Mouse (Mus musculus) MEL (cell line): Measurements from ENCODE around the gene Sag. TPM values are rescaled to one million over a fixed set of nuclear protein-coding genes. Genes with fewer than 3 reads are reported as not detected.
A peak's percentile ranks its signal among the peaks of the same experiment; 100 is the strongest.

ENCODE experiments used
- DNase-seq: peaks from one replicate; pipeline ENCODE4 v3.0.0; 2011; ENCODE audit warnings: low read depth, low spot score
- H3K27ac ChIP-seq: 2 replicates; pipeline ENCODE4 v1.5.1; 2012; ENCODE audit warnings: low read depth, mild to moderate bottlenecking, control low read depth, low read length, moderate library complexity; ENCODE audit not compliant: control insufficient read depth
- H3K27me3 ChIP-seq, 2 experiments: fragments of 150-350 bp in 1 of 2; sonication (generic) in 1 of 2; 2 replicates each; pipeline ENCODE4 v1.6.1; 2012; ENCODE audit warnings: low read length in 2 of 2, mild to moderate bottlenecking in 2 of 2, improper control_type of control experiment in 1 of 2, moderate library complexity in 1 of 2; ENCODE audit not compliant: insufficient read depth in 2 of 2, control insufficient read depth in 1 of 2
- H3K36me3 ChIP-seq, 2 experiments: 2 replicates each; pipeline ENCODE4 v1.6.1; 2012 to 2014; ENCODE audit warnings: low read length in 2 of 2, improper control_type of control experiment in 1 of 2, inconsistent platforms in 1 of 2, mild to moderate bottlenecking in 1 of 2; ENCODE audit not compliant: insufficient read depth in 2 of 2, control insufficient read depth in 1 of 2
- H3K4me1 ChIP-seq, 2 experiments: fragments of 150-350 bp in 1 of 2; sonication (generic) in 1 of 2; 2 replicates each; pipeline ENCODE4 v1.6.1; 2012; ENCODE audit warnings: low read length in 2 of 2, improper control_type of control experiment in 1 of 2, mild to moderate bottlenecking in 1 of 2; ENCODE audit not compliant: insufficient read depth in 2 of 2, control insufficient read depth in 1 of 2
- H3K4me3 ChIP-seq, 2 experiments: fragments of 150-350 bp in 1 of 2; sonication (generic) in 1 of 2; 2 replicates each; pipeline ENCODE4 v1.5.1; 2012; ENCODE audit warnings: low read depth in 2 of 2, low read length in 2 of 2, mild to moderate bottlenecking in 2 of 2, moderate library complexity in 2 of 2, control low read depth in 1 of 2, improper control_type of control experiment in 1 of 2; ENCODE audit not compliant: control insufficient read depth in 1 of 2, insufficient read depth in 1 of 2
- H3K79me2 ChIP-seq: 2 replicates; pipeline ENCODE4 v1.6.1; 2012; ENCODE audit warnings: mild to moderate bottlenecking, low read length, moderate library complexity; ENCODE audit not compliant: control insufficient read depth, poor library complexity, insufficient read depth
- H3K9ac ChIP-seq: 2 replicates; pipeline ENCODE4 v1.6.1; 2012; ENCODE audit warnings: low read depth, mild to moderate bottlenecking, control low read depth, low read length, moderate library complexity; ENCODE audit not compliant: control insufficient read depth, poor library complexity, severe bottlenecking
- H3K9me3 ChIP-seq: fragments of 150-350 bp; sonication (generic); replicated peaks from 2 replicates; pipeline ENCODE4 v1.6.1; 2012; ENCODE audit warnings: mild to moderate bottlenecking, low read length, improper control_type of control experiment, moderate library complexity; ENCODE audit not compliant: insufficient read depth
- BHLHE40 ChIP-seq: IDR thresholded peaks from 2 replicates; pipeline ENCODE4 v1.6.1; 2012; ENCODE audit warnings: low read depth, mild to moderate bottlenecking, inconsistent platforms, low read length, improper control_type of control experiment, borderline replicate concordance
- CHD1 ChIP-seq: IDR thresholded peaks from 2 replicates; pipeline ENCODE4 v1.6.1; 2012; ENCODE audit warnings: low read depth, mild to moderate bottlenecking, inconsistent platforms, low read length, improper control_type of control experiment
- CHD2 ChIP-seq: IDR thresholded peaks from 2 replicates; pipeline ENCODE4 v1.6.1; 2011; ENCODE audit warnings: low read length, improper control_type of control experiment
- CTCF ChIP-seq, 3 experiments: IDR thresholded peaks in 2 of 3; conservative IDR thresholded peaks in 1 of 3; 2 replicates each; pipeline ENCODE4 v1.5.1; 2011 to 2012; ENCODE audit warnings: low read length in 3 of 3, low read depth in 2 of 3, mild to moderate bottlenecking in 2 of 3, improper control_type of control experiment in 1 of 3, inconsistent platforms in 1 of 3, mixed read lengths in 1 of 3, moderate library complexity in 1 of 3; ENCODE audit not compliant: control insufficient read depth in 1 of 3, insufficient read depth in 1 of 3, poor library complexity in 1 of 3, severe bottlenecking in 1 of 3
- ETS1 ChIP-seq: IDR thresholded peaks from 2 replicates; pipeline ENCODE4 v1.6.1; 2012; ENCODE audit warnings: low read depth, mild to moderate bottlenecking, inconsistent platforms, low read length, improper control_type of control experiment, moderate library complexity
- GABPA ChIP-seq: IDR thresholded peaks from 2 replicates; pipeline ENCODE4 v1.6.1; 2012; ENCODE audit warnings: low read depth, mild to moderate bottlenecking, inconsistent platforms, low read length, improper control_type of control experiment, moderate library complexity
- MAZ ChIP-seq: IDR thresholded peaks from 2 replicates; pipeline ENCODE4 v1.6.1; 2012; ENCODE audit warnings: low read depth, mild to moderate bottlenecking, inconsistent platforms, low read length, improper control_type of control experiment
- MEF2A ChIP-seq: IDR thresholded peaks from 2 replicates; pipeline ENCODE4 v1.6.1; 2014; ENCODE audit warnings: low read depth, mild to moderate bottlenecking, inconsistent platforms, low read length, improper control_type of control experiment; ENCODE audit not compliant: poor library complexity, insufficient replicate concordance, severe bottlenecking; ENCODE audit errors: extremely low read depth
- MXI1 ChIP-seq: IDR thresholded peaks from 2 replicates; pipeline ENCODE4 v1.6.1; 2011; ENCODE audit warnings: mild to moderate bottlenecking, low read depth, low read length, improper control_type of control experiment
- MYB ChIP-seq: IDR thresholded peaks from 2 replicates; pipeline ENCODE4 v1.6.1; 2011; ENCODE audit warnings: mild to moderate bottlenecking, low read depth, low read length, improper control_type of control experiment
- MYC ChIP-seq: IDR thresholded peaks from 2 replicates; pipeline ENCODE4 v1.6.1; 2011; ENCODE audit warnings: low read depth, mild to moderate bottlenecking, low read length, improper control_type of control experiment, moderate library complexity
- NELFE ChIP-seq: IDR thresholded peaks from 2 replicates; pipeline ENCODE4 v1.6.1; 2011; ENCODE audit warnings: low read depth, low read length, improper control_type of control experiment
- NRF1 ChIP-seq: IDR thresholded peaks from 2 replicates; pipeline ENCODE4 v1.6.1; 2014; ENCODE audit warnings: low read depth, mild to moderate bottlenecking, inconsistent platforms, low read length, improper control_type of control experiment, moderate library complexity; ENCODE audit not compliant: poor library complexity, insufficient read depth, severe bottlenecking
- POLR2A ChIP-seq, 2 experiments: IDR thresholded peaks; 2 replicates each; pipeline ENCODE4 v1.6.1; 2011 to 2012; ENCODE audit warnings: low read length in 2 of 2, mild to moderate bottlenecking in 2 of 2, control low read depth in 1 of 2, improper control_type of control experiment in 1 of 2, low read depth in 1 of 2, moderate library complexity in 1 of 2; ENCODE audit not compliant: control insufficient read depth in 1 of 2, insufficient read depth in 1 of 2, poor library complexity in 1 of 2
- RAD21 ChIP-seq: IDR thresholded peaks from 2 replicates; pipeline ENCODE4 v1.6.1; 2011; ENCODE audit warnings: mild to moderate bottlenecking, low read depth, low read length, improper control_type of control experiment
- RCOR1 ChIP-seq: IDR thresholded peaks from 2 replicates; pipeline ENCODE4 v1.6.1; 2012; ENCODE audit warnings: low read depth, mild to moderate bottlenecking, inconsistent platforms, low read length, improper control_type of control experiment
- SMC3 ChIP-seq: IDR thresholded peaks from 2 replicates; pipeline ENCODE4 v1.6.1; 2011; ENCODE audit warnings: low read depth, low read length, improper control_type of control experiment
- TAL1 ChIP-seq: IDR thresholded peaks from 2 replicates; pipeline ENCODE4 v1.6.1; 2012; ENCODE audit warnings: mild to moderate bottlenecking, inconsistent platforms, low read length, moderate library complexity, mixed read lengths
- TCF12 ChIP-seq: IDR thresholded peaks from 2 replicates; pipeline ENCODE4 v1.6.1; 2014; ENCODE audit warnings: low read depth, mild to moderate bottlenecking, inconsistent platforms, low read length, improper control_type of control experiment, moderate library complexity
- UBTF ChIP-seq: IDR thresholded peaks from 2 replicates; pipeline ENCODE4 v1.6.1; 2012; ENCODE audit warnings: low read depth, mild to moderate bottlenecking, inconsistent platforms, low read length, improper control_type of control experiment, moderate library complexity, borderline replicate concordance; ENCODE audit not compliant: insufficient read depth
- USF1 ChIP-seq: IDR thresholded peaks from 2 replicates; pipeline ENCODE4 v1.6.1; 2014; ENCODE audit warnings: low read depth, mild to moderate bottlenecking, inconsistent platforms, low read length, improper control_type of control experiment, moderate library complexity
- USF2 ChIP-seq, 2 experiments: IDR thresholded peaks; 2 replicates each; pipeline ENCODE4 v1.6.1; 2011 to 2012; ENCODE audit warnings: improper control_type of control experiment in 2 of 2, low read length in 2 of 2, borderline replicate concordance in 1 of 2, inconsistent platforms in 1 of 2, low read depth in 1 of 2, mild to moderate bottlenecking in 1 of 2; ENCODE audit not compliant: insufficient read depth in 1 of 2
- ZC3H11A ChIP-seq: IDR thresholded peaks from 2 replicates; pipeline ENCODE4 v1.6.1; 2012; ENCODE audit warnings: low read depth, mild to moderate bottlenecking, inconsistent platforms, low read length, improper control_type of control experiment
- ZNF384 ChIP-seq: IDR thresholded peaks from 2 replicates; pipeline ENCODE4 v1.6.1; 2012; ENCODE audit warnings: low read depth, mild to moderate bottlenecking, inconsistent platforms, low read length, improper control_type of control experiment
- polyA plus RNA-seq, 2 experiments: library from polyadenylated mRNA; stranded (reverse) in 1 of 2; unstranded in 1 of 2; fragments of >175 nt in 1 of 2; fragments of >200 nt in 1 of 2; gene quantifications; 2 replicates each; pipeline versions ENCODE4 v1.2.1 to v1.2.4; 2012; ENCODE audit warnings: low replicate concordance in 2 of 2, low read depth in 1 of 2; ENCODE audit not compliant: insufficient read length in 2 of 2, insufficient read depth in 1 of 2, missing spikeins in 1 of 2
- total RNA-seq: library from RNA; depleted of rRNA; stranded (reverse); fragments of 300-350 nt; gene quantifications from 2 replicates; pipeline ENCODE4 v1.2.3, GENCODE M21; 2012

Sag gene
- total and polyA plus RNA-seq, 3 experiments = 2.5 to 4.1 TPM; not detected in 1

DNA sequence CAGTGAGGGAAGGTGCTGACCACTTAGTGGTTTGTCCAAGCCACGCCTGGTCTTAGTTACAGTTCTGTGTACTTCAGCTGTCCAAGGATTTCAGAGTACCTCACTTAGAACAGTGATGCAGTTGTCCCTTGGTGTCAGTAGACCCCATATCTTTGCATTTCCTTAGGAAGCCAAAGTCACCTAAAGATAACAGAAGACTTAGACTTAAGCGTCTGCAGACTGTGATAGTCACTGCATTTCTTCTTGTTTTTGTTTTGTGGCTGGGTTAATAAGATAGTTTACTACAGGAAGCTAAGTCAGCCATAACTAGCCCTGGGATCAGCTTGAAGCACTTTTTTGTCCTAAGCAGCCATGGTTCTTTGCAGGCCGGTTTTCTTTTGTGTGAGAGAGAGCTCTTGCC lies 33.0 kb upstream of the Sag start (continued):
- TF ChIP-seq MYB (0 out of 2 replicates have a peak, but pooled peaks have one; percentile 31), RCOR1 (peak; percentile 89), MEF2A (no peak), SMC3 (no peak; the same call in 1 of the 2 replicates), USF2 (IDR thresholded peaks at IDR 0.05; ENCODE audit: borderline replicate concordance in 1 of 2, insufficient read depth in 1 of 2, low read depth in 1 of 2, low read length in 2 of 2) (no peak), ETS1 (peak; percentile 92; the same call in 1 of the 2 replicates), CHD2 (no peak), MXI1 (no peak), MAZ (no peak), GABPA (no peak), RAD21 (no peak; the same call in 1 of the 2 replicates)

DNA sequence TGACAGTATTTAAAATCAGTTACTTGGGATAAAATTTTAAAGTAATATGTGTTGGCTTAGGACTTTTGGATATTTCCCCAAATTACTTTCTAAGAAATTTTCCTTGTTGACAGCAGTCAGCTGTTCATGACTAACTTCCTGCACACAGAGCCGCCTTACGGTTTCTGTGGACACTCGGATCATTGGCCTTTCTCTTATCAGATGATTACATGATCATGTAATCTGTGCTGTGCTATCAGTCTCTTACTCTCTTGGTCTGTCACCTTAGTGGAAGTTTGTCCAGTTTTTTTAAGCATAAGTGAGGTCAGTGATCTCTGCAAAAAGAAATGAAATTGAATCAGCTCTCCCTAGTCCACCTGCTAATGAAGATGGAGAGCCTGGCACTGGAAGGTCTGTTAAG lies 31.8 kb upstream of the Sag start:
- Histone ChIP-seq H3K79me2 (peaks cover 2% of the 10 kb centered on the region; the same call in 1 of the 2 replicates), H3K9me3 (no peaks in the 10 kb centered on the region), H3K36me3 (peaks cover 37 to 59% of the 10 kb centered on the region in 2 experiments), H3K4me3 (no peak overlapping the region), H3K27ac (peak overlapping the region; percentile 2), H3K9ac (no peak overlapping the region), H3K27me3 (no peaks in the 10 kb centered on the region), H3K4me1 (peaks cover 20 to 38% of the 10 kb centered on the region in 2 experiments)
- TF ChIP-seq UBTF = no peak
- TF ChIP-seq GABPA = no peak
- TF ChIP-seq MAZ = no peak
- TF ChIP-seq CHD2 = no peak
- TF ChIP-seq ZC3H11A = no peak
- TF ChIP-seq BHLHE40 = no peak
- TF ChIP-seq TCF12 = no peak
- TF ChIP-seq NELFE = no peak
- TF ChIP-seq TAL1 = no peak
- no peak for TF ChIP-seq POLR2A (IDR thresholded peaks at IDR 0.05; ENCODE audit: control insufficient read depth in 1 of 2, insufficient read depth in 1 of 2, low read depth in 1 of 2, low read length in 2 of 2, poor library complexity in 1 of 2)
- no peak for TF ChIP-seq USF1
- no peak for TF ChIP-seq ZNF384
- no peak for TF ChIP-seq CTCF (IDR thresholded peaks at IDR 0.05 in 2 of 3, conservative IDR thresholded peaks at IDR 0.05 in 1 of 3; ENCODE audit: control insufficient read depth in 1 of 3, insufficient read depth in 1 of 3, low read depth in 2 of 3, low read length in 3 of 3, poor library complexity in 1 of 3, severe bottlenecking in 1 of 3)
- TF ChIP-seq NRF1 = no peak
- TF ChIP-seq RCOR1 = no peak
- TF ChIP-seq CHD1 = no peak
- TF ChIP-seq MYC = no peak
- DNase-seq = no peak
